Mouse (Mus musculus): ENCODE results near the gene Fkbp2.
A peak's percentile ranks its signal among the peaks of the same experiment; 100 is the strongest.

The Fkbp2 gene

DNA sequence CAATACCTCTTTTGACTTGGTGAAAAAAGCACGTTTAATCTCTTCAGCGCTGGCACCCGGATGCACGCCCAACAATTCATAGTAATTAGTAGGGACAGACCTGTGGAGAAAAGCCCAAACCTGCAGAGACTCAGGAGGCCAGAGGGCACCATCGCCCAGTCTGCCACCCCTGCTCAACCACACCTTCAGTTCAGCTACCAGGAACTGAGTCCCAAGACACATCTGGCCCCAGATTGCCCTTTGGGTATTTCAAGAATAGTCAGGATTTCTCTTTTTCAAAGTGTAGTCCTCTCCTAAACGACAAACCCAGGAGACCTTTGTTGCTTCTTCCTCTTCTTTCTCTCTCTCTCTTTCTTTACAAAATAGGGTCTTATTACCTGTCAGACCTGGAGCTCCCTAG lies 10.4 kb upstream of the Fkbp2 start:
- DNase-seq, result no peak

DNA sequence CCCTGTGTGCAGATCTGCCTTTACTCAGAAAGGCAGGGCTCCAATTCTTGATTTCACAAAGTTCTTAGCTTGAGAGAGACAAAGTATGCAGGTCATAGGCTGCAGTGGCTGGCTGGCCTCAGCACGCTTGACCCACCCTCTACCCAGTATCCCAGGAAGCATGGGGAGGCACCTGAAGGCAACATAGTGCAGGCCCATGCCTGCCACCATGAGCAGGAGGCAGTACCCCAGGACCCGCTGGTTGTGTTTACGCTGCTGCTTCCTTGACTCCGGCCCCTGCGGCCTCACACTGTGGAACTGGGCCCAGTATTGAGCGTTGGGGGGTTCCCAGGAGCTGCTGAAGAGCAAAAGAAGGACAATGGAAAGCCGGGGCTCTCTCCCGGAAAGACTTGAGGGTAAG lies 8.9 kb upstream of the Fkbp2 start:
- no peak for DNase-seq

DNA sequence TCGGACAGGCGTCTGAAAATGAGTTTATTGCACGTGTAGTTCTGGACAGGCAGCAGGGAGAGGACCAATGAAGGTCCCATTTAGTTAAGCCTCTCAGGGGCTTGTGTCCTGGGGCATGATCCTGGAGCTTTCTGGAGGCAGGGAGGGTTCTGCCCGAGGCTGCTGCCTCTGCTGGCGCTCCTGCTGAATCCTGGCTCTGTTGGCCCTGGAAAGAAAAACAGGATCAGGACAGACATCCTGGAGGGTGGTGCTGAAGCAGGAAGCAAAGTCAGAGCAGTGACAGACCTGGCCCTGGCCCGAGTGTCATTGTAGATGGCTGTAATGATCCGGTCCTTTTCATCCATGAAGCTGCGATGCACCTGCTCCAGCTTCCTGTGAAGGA lies 7.6 kb upstream of the Fkbp2 start:
- no peak for DNase-seq

DNA sequence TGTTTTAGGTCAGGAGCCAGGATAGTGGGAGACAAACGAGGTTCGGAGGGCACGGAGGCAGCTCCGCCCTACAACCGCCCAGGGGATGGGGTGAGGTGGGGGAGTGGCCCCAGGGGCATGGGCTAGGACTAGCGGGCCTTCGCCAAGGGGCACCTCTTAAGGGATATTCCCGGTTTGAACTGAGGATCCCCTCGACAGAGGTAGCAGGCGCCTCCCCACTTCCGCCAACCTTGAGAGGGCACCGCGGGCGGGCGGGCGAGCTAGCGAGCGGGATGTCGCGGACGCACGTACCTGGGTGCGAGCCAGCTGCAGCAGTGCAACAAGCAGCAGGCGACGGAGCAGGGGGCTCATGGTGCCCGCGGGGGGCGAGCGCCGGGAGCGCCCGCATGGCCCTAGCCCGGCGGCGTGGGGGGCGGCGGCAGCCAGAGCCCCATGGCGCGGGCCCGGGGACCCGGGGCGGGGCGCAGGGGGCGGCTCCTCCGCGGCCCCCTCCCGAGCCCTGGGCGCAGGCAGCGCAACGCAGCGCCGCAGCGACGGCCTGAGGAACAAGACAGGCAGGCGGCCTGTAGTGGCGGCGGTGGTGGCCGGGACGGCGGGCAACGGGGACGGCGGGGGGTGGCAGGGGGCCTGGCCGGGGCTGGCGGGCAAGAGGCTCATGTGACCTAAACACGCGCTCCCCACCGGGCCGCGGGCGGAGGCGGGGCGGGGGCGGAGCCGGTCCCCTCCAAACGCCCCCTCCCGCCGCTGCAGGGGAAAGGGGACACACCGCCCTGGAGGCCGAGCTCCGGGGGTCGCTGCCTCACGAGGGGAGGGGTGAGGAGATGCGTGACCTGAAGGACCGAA lies 7.0 kb upstream of the Fkbp2 start, which contains the start of gene Vegfb:
Gene Vegfb, minus strand, starts transcription at position 591 of the 843 bp plus-strand sequence.
- DNase-seq, result peak; percentile 68

DNA sequence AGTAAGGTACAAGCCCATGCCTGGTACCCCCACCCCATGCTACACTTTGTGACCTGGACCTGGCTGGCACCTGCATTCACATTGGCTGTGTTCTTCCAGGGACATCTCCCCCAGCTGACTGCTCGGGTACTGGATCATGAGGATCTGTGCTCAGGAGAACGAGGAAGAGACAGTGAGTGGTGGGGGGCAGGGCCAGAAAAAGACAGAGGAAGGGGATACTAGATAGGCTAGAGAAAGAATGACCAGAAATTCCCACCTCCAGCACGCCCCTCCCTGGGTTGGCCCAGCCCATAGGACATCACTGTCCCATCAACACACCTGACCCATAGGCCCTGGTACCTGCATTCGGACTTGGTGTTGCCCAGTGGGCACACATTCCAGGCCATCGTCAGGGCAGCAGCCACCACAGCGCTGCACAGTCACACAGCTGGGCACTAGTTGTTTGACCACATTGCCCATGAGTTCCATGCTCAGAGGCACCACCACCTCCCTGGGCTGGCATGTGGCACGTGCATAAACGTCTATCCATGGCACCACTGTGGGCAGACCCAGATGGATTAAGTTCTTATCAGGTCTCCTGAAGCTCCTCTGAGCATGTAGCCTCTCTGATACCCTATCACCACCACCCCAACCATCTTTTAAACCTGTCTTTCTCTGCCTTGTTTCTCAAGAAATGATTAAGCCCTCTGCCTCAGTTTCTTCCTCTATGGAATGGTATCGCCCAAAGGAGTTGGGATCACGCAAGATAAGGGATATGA lies 5.8 kb upstream of the Fkbp2 start:
- DNase-seq, result no peak

DNA sequence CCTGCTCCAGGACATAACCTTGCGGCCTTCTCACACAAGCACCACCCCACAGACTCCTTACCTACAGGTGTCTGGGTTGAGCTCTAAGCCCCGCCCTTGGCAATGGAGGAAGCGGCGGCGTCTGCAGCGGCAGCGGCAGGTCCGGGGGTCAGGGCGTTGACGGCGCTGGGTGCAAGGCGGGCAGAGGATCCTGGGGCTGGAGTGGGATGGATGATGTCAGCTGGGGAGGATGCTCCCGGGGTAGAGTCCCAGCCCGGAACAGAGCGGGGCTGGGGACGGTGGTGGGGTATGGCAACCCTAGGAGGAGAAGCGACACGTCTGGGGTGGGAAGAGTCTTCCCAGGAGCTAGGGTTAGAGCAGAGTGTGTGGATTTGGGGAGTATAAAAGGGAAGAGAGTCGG lies 5.0 kb upstream of the Fkbp2 start:
- no peak for DNase-seq

DNA sequence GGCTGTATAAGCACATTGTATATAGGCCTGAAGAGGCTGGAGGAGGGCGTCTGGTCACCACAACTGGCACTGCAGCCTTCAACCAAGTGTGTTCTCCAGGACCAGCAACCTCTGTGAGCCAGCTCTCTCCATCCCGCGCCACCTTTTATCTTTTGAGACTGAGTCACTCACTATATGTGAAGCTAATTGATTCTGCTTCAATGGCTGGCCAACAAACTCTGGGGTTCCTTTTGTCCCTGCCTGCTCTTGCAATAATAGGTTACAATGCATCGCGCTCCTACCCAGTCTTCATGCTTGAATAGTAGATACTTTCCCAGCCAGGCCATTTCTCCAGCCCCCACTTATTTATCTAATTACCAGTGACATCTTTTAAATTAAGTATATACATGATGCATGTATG lies 3.3 kb upstream of the Fkbp2 start:
- DNase-seq, result no peak

DNA sequence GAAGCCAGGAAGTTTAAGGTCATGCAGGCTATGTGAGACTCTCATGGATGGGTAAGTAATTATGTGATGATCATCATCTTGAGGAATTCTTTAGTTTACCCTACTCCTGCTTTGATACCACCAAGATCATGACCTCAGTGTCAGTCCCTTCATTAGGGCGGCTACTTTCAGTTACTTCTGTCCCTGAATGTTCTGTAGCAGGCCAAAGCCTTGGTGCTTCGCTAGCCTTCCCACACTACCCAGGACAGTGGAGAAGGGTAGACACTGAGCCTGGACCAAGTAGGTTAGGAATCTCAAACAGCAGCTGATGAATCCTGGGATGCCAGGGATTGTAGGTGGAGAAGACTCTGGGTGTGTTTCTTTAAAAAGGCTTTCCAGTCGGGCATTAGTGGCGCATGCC lies 1.2 kb upstream of the Fkbp2 start:
- no peak for DNase-seq

DNA sequence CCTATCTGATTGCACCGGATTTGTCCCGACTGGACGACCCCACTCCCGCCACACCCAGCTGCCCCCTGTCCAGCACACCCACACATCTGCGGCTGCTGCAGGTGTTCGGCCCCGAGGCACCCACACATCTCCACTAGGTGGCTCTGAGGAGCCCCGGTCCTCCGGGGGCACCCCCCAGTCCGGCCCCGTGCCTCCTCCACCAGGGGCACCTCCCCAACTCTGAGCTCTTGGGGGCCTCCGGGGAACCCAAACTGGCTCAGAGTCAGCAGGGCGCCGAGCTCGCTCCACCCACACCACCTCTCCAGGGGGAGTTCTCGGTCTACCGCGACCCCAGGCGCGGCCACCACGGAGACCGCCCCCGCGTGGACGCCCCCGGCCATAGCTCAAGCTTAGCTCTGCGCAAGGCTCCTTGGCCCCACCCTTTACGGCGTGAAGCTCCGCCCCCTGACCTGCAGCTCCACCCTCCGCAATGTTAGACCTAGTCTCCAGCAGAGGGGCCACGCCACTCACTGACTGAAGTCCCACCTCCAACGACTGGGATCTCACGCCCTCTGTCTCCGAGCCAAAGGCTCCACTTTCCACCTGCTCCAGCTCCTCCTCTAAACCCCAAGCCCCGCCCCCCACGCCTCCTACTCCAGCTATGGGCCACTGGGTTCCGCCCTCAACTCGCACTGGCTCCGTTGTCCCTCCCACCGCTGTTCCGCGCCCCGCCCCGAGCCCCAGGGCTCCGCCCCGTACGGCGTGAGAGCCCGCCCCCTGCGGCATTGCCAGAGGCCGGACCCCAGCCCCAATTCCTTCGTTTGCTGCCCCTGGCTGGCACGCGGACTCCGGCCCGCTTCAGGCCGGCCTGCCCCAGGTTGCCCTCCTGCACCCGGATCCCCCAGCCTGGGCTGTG lies 568 bp downstream of the Fkbp2 start:
- peak; percentile 100 for DNase-seq

DNA sequence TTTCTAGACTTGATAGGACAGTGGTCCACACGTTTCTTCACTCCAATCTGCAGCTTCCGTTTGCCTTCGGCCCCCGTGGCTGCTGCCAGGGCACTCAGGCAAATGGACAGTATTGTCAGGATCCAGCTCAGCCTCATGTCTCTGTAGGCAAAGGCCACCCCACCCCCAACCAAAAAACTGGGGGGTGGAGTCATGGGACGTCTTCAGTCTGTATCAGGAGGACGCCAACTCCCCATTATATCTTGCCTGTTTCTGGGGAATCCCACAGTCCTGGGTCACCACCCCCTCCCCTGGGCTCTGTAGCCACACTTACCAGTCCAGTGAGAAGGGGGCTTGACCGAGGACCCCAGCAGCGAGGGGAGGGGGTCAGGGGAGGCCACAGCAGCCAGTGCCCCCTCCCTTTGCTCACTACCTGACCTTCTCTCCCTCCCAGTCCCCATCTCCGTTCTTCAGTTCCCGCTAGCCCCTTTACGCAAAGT lies 1.3 kb downstream of the Fkbp2 start:
- no peak for DNase-seq

DNA sequence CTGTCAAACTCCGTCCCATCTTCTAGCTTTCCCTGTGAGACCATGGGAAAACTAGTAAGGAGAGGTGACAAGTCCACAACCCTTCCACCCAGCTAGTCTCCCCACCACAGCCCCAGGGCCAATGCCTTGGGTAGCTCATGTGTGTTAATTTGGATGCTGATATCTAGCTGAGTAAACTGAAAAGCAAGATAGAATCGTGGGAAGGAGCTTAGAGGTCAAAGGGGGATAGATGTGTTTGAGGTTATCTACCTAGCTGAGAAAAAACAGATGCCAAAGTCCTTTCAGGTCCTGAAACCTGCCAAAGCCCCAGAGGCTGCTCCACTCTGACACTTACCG lies 1.7 kb downstream of the Fkbp2 start:
- DNase-seq, result no peak

DNA sequence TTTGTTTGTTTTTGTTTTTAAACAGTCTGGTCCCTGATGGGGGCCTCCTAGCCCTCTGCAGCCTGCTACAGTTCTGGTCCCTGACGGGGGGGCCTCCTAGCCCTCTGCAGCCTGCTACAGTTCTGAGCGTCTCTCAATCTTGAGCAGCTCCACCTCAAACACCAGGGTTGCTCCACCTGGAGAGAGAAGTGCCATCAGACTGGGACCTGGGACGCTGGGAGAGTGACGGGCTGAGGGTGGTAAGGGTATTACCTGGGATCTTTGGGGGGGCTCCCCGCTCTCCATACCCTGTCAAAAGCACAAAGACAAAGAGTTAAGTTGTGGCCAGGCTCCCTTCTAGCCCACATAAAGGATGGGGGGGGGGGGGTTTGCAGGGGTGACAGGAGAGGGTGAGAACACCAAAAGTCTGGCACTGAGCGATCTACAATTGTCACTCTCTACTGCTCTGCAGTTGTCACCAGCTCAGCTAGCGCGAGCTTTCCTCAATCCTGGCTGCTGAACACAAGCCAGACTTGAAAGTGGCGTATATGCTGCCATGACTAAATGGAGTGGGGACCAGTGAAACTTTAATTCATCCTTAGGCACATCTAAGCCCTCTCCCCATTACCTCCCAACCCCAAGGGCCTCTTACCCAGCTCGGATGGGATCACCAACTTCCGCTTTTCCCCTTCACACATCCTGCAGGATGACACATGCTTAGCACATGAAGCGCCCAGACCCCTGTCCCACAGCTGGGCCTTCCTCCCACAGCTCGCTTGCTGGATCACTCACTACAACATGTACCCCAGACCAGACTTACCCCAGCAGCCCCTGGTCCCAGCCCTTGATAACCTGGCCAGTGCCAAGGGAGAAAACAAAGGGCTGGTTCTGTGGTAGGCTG lies 2.3 kb downstream of the Fkbp2 start:
- no peak for DNase-seq

DNA sequence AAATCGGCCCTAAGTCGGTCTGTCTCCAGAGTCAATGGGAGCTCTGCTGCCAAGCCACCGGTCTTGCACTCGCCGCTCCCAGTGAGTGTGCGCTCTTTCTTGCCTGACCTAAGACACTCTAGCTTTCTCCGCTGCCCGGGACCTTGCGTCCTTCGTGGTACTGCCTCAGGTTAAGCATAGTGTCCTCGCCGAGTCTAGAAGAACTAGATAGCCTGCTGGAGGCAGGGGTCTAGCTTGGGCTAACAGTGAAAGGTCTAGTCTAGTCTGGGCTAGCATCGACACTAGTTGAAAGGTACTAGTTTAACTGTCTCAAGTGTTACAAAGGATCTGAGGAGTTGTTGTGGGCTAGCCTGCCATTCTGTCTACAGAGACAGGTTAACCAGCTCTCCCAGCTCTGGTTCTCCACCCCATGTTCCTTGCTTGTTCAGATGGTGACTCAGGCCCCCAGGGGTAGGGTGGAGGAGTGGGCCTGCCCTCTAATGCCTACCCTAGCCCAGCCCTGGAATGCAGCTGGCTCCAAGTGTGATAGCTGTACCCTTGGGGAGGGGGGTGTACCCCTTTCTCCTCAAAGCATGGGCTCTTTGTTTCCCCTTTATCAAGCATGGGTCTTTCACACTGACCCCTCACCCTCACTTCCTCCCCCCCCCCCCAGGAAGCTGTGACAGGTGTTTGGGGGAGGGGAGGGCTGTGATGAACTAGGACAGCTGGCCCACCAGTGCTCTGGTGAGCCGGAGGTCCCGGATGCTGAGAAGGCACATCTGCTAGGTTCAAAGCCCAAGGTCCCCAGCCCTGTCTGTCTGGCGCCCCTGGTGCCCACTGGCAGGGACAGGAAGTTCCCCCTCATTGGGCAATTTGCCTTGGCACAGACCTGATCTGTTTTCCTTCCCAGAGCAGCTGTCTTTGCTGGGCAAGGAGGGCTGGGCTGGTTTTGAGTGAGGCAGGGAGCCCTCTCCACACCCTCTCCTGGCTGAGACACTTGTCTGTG lies 4.5 kb downstream of the Fkbp2 start, which contains the start of gene Plcb3:
Gene Plcb3, minus strand, starts transcription at position 934 of the 985 bp plus-strand sequence.
- peak; percentile 60 for DNase-seq

DNA sequence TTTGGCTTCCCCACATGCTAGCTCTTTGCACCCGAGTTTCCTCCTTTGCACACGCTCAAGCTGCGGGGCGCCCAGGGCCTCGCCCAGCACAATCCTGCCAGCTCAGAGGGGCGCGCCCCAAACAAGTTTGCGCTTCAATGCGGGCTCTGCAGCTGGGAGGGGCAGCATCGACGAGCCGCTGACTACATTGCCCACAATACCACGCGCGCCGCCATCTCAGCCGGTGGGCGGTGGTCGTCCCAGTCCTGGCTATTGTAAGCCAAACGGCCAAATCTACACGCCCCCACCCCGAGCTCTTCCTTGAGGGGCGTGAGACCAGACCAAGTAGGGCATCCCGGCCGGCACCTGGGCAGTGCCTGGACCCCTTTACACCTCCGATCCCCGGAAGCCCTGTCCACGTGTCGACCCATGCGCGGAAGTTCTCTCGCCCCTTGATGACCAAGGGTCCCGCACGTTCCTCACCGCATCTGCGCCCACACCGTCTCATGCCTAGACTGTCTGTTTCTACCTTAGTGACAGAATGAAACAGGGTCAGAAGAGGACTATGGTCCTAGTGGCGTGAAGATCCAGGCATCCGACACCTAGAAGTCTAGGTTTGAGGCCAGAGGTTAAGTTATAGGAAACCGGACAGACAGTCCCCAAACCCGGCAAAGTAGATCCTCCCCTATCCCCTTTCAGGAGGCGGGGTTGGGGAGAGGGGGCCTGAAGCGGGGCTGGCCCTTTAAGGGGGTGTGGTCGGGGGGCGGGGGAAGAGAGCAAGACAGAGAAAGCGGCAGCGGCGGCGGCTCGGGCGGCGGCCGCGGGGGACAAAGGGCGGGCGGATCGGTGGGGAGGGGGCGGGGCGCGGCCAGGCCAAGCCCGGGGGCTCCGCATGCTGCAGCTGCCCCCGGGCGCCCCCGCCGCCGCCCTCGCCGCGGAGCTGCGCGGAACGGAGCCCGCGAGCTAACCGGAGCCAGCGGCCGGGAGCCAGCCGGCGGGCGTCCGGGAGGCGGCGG lies 5.8 kb downstream of the Fkbp2 start, which contains the start of gene Ppp1r14b:
Gene Ppp1r14b, plus strand, starts transcription at position 758 of the 995 bp plus-strand sequence.
- peak; percentile 80 for DNase-seq

DNA sequence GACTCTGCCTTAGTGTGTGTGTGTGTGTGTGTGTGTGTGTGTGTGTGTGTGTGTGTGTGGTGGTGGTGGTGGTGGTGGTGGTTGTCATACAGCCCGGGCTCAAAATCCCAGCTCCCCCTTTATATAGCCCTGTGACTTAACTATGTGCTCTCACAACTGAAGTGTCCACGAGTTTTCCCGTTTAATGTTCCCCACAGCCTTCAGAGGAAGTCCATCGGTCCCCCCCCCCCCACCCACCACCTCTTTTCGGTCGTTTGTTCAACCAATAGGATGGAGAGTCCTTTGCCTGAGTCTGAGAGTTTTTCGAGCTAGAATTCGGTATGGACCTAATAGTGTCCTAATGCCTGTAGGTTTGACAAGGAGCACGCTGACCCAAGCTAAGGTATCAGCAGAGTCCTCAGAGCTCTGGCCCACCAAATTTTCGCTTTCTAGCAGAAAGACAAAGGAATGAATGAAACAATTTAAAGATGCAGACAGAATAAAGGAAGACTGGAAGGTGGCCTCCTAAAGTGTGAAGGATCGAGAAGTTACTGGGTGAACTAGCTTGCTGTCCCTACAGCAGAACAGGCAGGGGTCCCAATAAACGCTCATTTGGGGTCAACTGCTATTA lies 6.6 kb downstream of the Fkbp2 start:
- DNase-seq, result no peak

DNA sequence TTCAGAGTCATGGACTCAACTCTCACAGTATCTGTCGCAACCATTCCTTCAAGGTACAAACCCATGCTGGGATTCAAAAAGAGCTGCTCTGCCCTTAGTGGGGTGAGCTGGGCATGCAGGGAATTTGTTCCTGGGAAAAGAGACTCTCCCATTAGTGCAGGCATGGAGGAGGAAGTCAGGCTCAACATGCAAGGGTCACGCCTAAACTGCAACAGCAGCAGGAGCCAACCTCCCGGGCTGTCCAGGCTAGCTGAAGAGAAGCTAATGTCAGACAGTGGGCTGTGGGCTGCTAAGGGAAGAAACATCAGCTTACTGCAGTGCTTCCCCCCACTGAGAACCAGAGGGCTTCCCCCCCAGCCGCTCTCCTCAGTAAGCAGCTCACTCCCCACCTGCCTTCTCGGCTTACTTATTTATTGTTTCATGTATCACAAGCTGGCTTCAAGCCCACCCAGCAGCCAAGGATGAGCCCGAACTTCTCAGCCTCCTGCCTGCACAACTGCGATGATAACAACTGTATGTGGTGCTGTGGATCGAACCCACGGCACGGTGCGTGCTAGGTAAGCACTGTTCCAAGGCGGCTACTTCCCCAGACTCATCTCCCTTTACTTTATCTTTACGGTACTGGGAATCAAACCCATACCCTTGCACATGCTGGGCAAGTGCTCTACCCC lies 7.9 kb downstream of the Fkbp2 start:
- no peak for DNase-seq

DNA sequence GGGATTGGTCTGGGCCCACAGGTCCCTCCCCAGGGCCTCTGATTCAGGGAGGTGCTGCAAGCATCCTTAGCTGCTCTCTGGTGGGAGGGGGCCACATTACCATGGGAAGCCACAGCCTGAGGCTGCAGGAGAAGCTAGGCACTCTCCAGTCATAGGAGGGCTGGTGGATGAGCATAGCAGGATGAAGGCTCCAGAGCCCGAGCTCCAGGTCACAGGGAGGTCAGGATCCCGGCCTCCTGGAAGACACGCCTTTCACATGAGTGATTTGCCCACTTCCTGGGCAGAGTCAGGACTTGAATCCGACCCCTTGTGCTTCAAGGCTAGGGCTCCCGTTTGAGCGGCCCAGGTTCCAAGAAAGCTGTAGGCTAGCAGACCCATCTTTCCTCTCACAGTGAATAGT lies 8.7 kb downstream of the Fkbp2 start:
- no peak for DNase-seq

DNA sequence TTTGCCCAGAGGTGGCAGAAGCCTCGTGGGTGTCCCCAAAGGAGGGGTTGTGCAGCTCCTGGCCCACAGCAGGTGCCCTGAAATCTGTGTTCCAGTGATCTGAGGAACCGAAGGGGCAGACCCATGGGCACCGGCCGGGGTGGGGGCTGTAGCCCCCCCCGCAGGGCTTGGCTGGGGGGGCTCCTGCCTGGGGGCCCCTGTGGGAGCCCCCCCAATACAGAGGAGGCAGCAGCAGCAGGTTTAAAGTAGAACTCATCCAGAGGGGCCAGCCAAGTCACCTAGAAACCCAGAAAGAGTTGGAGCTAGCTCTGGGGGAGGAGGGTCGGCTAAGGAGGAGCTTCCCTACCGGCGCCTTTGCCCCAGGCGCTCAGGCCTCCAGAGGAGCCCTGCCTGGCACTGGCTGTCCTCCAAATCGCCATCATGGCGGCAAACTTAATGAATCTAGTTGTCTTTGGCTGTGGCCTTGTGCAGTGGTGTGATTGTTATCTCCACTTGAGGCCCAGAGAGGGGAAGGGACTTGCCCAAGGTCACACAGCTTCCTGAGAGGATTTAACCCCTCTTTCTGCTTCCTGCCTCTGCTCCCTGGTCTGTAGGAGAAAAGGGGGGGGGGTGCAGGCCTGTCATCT lies 9.7 kb downstream of the Fkbp2 start:
- no peak for DNase-seq
